Mouse (Mus musculus) CH12F3 (cell line): ENCODE measurements around the gene Trim27.

Experiments used
- in situ Hi-C: fragments of 300-500 bp; cut with MboI; formaldehyde crosslinking; loops from 2 replicates; pipeline ENCODE4 v1.14.3; 2020; ENCODE audit warnings: low sequenced_read_pairs

The Trim27 gene

GRCm38 (mm10) chr13:21179367-21179723, at the start of gene Trim27:
Gene Trim27 (plus strand): TSS chr13:21179445.
- in situ Hi-C loops, result no loop called here

- in situ Hi-C loops, result no loop called here
These were observed 36.8 kb upstream of the Trim27 start for GRCm38 (mm10) chr13:21142421-21142820.

- in situ Hi-C loops, result no loop called here
These were observed 33.5 kb upstream of the Trim27 start, which contains the start of gene Olfr1368 for GRCm38 (mm10) chr13:21145767-21146166. Gene Olfr1368 (minus strand): TSS chr13:21145867.

GRCm38 (mm10) chr13:21155888-21156287, 23.4 kb upstream of the Trim27 start:
- in situ Hi-C loops, result loop anchor here (10.0 kb wide), 1 partner anchor 851 kb away; no protein-coding TSS in a partner anchor

GRCm38 (mm10) chr13:21158071-21158470, 21.2 kb upstream of the Trim27 start:
- in situ Hi-C loops, result loop anchor here (10.0 kb wide), 1 partner anchor 853 kb away; no protein-coding TSS in a partner anchor

GRCm38 (mm10) chr13:21158785-21159474, 20.3 kb upstream of the Trim27 start:
- in situ Hi-C loops, result loop anchor here (10.0 kb wide), 1 partner anchor 854 kb away; no protein-coding TSS in a partner anchor

GRCm38 (mm10) chr13:21159475-21159819, 19.8 kb upstream of the Trim27 start:
- in situ Hi-C loops, result loop anchor here (10.0 kb wide), 1 partner anchor 855 kb away; no protein-coding TSS in a partner anchor

- in situ Hi-C loops, result no loop called here
These were observed 19.2 kb upstream of the Trim27 start for GRCm38 (mm10) chr13:21160041-21160511.

GRCm38 (mm10) chr13:21160657-21161590, 18.3 kb upstream of the Trim27 start:
- in situ Hi-C loops, result no loop called here

GRCm38 (mm10) chr13:21161591-21161990, 17.7 kb upstream of the Trim27 start:
- in situ Hi-C loops, result no loop called here

- in situ Hi-C loops, result no loop called here
These were observed 16.7 kb upstream of the Trim27 start for GRCm38 (mm10) chr13:21162591-21162990.

GRCm38 (mm10) chr13:21166936-21167909, 12.0 kb upstream of the Trim27 start:
- in situ Hi-C loops, result no loop called here

- in situ Hi-C loops, result no loop called here
These were observed 11.3 kb upstream of the Trim27 start for GRCm38 (mm10) chr13:21167910-21168300.

GRCm38 (mm10) chr13:21168371-21169011, 10.8 kb upstream of the Trim27 start:
- in situ Hi-C loops, result no loop called here

GRCm38 (mm10) chr13:21169121-21169656, 10.1 kb upstream of the Trim27 start:
- in situ Hi-C loops, result no loop called here

GRCm38 (mm10) chr13:21169657-21170430, 9.4 kb upstream of the Trim27 start:
- in situ Hi-C loops, result no loop called here

- in situ Hi-C loops, result no loop called here
These were observed 8.7 kb upstream of the Trim27 start for GRCm38 (mm10) chr13:21170431-21171155.

GRCm38 (mm10) chr13:21171156-21171530, 8.1 kb upstream of the Trim27 start:
- in situ Hi-C loops, result no loop called here
